Mouse (Mus musculus) lung, postnatal 36 days (tissue): ENCODE results near the gene Runx1.

Experiments used
- DNase-seq: peaks from one replicate; pipeline ENCODE4 v3.0.0; 2022; ENCODE audit warnings: mixed read lengths

The Runx1 gene

DNA sequence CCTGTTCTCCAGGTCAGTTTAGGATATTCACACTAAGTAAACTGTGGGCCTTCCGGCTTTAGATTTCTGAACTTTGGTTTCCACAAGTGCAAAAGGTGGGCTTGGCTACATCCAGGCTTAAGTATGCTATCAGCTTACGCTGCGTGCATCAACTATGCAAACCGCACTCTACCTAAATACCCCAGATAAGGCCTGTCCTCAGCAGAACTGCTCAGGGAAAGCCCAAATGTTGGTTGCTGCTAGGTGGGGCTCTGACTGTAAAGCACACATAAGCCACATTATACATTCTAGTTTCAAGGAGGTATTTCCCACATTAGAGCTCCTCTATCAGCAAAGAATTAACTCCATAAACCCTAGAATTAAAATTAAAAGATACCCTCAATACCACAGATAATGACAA, 33.0 kb downstream of the Runx1 start:
- no peak for DNase-seq

GRCm38 (mm10) chr16:92790601-92791000, 35.3 kb downstream of the Runx1 start:
- no peak for DNase-seq

DNA sequence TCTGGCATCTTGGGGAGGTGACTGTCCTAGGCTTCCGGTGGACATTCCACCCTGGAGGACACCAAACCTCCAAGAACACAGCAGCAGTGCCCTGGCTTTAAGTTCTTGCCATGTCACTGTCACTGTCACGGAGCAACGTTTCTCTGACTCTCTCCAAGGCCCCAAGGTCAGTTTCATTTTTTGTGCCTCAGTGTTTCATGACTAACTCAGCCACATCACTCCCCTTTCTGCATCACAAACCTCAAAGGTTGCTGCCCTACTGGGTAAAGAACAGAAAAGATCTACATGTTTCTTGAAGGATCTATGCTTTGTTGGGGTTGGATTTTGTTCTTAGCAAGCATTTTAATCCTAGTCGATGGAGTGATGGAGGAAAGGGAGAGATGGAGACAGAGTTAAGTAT, 36.1 kb downstream of the Runx1 start:
- no peak for DNase-seq

DNA sequence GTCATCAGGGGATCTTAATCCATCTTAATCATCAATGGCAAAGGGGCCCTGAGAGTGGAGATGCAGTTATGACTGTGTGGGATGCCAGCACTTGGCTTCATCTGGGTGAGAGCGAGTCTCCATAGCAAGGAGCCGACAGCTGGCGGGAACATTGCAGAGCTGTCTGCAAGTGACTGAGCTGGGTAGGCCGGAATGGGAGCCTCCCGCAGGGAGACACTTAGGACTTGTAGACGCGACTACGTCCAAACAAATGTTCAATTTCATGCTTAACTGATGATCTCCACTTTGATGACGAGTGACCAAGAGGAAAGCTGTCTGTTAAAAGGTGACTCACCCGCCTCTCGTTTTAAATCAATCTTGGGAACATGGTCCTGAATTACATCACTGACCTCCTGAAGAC, 37.5 kb downstream of the Runx1 start:
- no peak for DNase-seq

GRCm38 (mm10) chr16:92786883-92787321, 39.0 kb downstream of the Runx1 start:
- peak; percentile 45 for DNase-seq

- no peak for DNase-seq
These were observed 39.6 kb downstream of the Runx1 start for GRCm38 (mm10) chr16:92786276-92786882.

- DNase-seq = peak; percentile 67
These were observed 42.3 kb downstream of the Runx1 start for GRCm38 (mm10) chr16:92783651-92784131.

DNA sequence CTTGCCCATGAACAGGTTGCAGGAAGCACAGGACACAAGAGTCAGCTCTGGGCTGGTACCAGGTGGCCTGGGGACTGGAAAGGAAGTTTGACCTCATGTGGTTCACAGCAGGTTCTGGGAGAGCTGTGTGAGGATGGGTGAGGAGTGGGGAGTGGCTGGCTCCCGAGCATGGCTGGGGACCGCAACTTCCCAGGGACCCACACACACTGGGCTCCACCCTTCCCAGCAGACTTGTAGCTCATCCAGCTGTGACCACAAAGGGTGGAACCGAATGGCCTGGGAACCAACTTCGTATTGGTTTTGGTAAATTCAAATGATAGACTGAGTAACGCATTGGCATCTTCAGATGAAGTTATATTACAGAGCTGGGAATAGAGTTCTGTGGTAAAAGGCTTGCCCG, 43.5 kb downstream of the Runx1 start:
- DNase-seq = peak; percentile 42

GRCm38 (mm10) chr16:92779896-92780435, 46.0 kb downstream of the Runx1 start:
- no peak for DNase-seq

GRCm38 (mm10) chr16:92779175-92779574, 46.8 kb downstream of the Runx1 start:
- no peak for DNase-seq

DNA sequence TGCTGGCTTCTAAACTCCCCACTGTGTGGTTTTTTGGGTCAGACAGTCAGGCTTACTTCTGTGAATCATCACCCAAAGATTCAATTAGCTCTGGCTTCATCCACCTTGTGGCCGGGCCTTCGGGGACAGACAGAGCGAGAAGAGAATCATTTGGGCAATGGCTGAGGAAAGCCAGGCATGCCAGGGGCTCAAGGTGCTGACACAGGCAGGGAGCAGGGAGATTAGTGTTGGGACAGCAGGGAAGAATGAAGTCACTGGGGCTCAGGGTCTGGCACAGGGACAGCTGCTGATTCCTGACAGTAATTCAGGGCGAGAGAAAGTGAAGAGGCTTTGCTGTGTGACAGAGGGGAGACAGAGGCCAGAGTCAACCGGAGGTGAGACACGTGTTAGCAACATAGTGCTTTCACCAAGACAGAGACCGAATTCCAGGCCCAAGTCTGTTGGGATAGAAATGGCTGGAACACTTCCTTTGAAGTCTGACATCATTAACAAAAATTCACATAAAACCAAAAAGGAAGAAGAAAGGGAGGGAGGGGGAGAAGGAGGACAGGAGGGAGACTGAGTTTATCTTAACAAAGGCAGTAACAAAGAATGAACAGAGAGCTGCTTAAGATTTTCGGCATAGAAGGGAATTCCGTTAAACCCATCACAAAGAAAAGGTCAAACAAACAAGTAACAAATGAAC, 47.7 kb downstream of the Runx1 start:
- DNase-seq = no peak

DNA sequence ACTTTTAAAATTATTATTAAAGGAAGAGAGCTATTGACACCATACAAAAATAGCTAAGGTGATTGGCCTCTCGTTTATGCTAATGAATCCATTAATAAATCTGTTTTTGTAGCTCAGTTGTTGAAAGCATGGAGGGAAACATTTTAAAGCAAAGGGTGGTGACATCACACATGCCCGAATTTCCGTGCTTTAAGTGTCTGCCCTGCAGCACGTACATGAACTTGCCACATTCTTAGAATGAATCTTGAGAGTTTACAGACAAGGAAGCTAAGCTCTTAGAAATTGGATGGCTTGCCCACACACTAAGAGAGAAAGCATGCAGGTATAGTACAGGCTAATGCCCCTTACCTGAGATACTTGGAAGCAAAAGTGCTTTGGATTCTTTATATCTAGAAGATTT, 58.1 kb downstream of the Runx1 start:
- no peak for DNase-seq

DNA sequence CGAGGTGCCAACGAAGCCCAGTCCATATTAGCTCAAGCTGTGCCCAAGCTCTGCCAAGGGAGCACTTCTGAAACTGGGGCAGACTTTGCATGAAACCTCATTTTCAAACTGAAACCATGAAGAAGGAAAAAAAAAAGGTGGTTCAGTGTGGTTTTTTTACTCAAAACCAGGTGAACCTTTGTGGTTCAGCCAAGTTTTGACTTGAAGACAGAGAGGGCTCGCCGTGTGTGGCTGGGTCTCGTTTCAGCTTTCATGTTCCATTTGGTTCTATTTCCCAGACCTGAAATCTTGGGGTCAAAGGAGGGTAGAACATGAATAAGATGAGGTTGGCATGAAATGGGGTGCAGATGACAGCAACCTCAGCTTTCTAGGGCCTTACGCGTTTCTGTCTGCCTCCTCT, 58.5 kb downstream of the Runx1 start:
- DNase-seq = no peak

GRCm38 (mm10) chr16:92764741-92765396, 61.1 kb downstream of the Runx1 start:
- no peak for DNase-seq

GRCm38 (mm10) chr16:92763666-92764065, 62.3 kb downstream of the Runx1 start:
- DNase-seq = no peak

DNA sequence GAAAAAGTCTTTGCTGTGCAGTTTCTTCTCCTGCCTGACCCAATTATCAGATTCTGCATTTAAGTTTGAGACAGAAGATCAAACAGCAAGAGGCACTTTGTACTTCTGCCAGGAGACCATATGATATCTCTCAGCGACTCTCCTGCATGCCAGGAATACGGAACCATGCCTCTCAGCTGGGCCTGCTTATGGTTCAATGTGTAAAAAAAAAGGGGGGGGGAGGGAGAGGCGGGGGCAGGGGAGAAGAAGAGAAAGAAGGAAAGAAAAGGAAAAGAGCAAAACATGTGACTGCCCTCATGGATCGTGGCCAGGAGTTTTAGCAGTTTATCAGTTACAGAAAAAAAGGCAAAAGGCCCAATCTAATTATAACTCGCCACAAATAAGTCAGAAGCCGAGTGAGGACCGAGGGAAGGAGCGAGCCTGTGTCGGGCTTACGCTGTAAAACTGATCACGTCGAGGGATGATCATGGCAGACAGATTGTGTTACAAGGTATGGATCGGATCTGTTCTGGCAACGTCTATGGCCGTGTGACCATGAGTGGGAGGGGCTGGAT, 63.9 kb downstream of the Runx1 start:
- DNase-seq = peak; percentile 47

DNA sequence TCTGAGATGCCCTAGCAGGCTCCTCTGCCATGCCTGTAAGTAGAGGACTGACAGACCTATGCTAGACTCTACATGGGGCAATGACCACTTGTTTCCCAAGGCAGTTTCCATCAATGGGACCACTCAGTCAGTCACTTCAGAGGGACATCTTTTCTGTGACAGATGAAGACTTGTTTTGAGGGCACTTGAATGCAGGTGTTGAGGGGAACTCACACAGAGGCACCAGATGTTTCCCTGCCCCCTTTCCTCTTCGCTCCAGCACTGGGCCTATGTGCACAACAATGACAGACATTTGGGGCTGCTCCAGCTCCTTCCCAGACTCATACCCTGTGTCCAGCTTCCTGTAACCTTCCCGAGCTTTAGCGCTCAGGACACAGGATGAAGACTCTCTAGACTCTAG, 65.9 kb downstream of the Runx1 start:
- DNase-seq = no peak

DNA sequence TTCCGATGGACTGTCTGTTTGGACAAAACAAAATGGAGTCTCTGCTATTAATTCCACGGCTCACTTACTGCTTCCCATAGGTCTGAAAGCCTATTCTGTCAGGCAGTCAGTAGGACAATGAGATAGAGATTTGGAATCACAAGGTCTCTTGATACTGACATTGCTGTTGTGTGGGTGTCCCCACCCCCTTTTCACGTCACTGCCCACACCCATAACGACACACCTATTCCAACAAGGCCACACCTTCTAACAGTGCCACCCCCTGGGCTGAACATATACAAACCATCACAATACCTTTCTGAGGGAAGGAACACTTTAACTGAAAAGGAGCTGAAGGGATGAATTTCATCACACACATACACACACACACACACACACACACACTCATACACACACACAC, 68.4 kb downstream of the Runx1 start:
- no peak for DNase-seq

GRCm38 (mm10) chr16:92753944-92754343, 72.0 kb downstream of the Runx1 start:
- DNase-seq = no peak

- no peak for DNase-seq
These were observed 72.8 kb downstream of the Runx1 start for GRCm38 (mm10) chr16:92753139-92753538.

DNA sequence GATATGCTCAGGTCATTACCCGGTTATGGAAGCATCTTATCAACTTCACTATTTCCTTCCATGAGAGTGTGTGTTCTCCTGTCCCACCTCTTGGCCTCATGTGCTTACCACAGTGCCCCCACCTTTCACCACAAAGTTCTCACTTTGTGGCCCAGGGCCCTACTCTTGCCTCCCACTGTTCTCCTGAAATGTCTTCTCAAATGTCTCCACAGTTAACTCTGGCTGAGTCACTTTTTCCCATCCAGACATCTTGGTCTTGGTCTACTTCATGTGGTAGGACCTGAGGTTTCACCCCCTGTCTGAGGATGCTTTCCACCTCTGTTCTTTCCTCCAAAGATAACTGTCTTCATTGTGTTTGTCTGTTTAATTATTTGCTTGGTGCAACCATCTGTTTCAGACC, 77.7 kb downstream of the Runx1 start:
- no peak for DNase-seq

DNA sequence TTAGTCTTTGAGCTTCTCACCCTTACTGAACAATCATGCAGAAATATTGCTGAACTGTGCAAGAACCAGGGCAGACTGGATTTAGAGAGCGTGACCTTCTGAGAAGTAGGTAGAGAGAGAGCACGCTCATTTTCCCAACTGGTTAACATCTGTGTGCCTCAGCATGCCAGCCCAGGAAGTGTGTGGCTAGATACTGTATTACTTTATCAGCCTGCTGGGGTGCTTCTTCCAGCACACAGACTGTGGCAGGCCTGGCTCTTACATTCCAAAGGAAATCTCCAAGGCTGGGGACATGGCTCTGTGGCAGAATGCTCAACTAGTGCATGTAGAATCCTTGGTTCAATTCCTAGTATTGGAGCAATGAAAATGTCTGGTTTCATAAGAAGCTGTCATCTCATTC, 78.9 kb downstream of the Runx1 start:
- no peak for DNase-seq

- DNase-seq = no peak
These were observed 80.7 kb downstream of the Runx1 start for GRCm38 (mm10) chr16:92745239-92745638.
